Mouse (Mus musculus) olfactory bulb, adult 2 months (tissue): ENCODE data around the gene Taf3.

Experiments used
- CTCF ChIP-seq: fragments of 200-500 bp; IDR thresholded peaks from 2 replicates; pipeline ENCODE4 v1.5.1; 2012; ENCODE audit warnings: low read depth, mild to moderate bottlenecking, low read length, moderate library complexity; ENCODE audit not compliant: insufficient read depth
- POLR2A ChIP-seq: fragments of 200-500 bp; IDR thresholded peaks from 2 replicates; pipeline ENCODE4 v1.6.1; 2012; ENCODE audit warnings: mild to moderate bottlenecking, low read depth, low read length, moderate library complexity; ENCODE audit not compliant: insufficient read depth

DNA sequence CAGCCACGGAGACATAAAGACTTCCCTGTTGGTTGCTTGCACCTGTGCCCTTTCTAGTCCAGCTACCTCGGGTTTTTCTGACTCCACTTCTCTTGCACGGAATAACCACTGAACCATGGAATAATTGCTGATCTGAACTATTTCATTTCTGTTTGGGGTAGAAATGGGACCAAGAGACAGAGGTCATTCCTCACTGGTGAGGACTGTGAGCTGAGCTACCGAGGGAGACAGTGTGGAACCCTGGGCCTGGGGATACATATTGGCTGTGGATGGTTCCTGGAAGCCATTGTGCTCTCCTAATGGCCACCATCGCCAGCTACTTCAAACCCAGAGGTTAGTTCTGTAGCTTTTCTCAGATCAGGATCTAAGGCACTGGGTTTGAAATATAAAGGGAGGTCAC is 157.5 kb downstream of the Taf3 start:
- no peak for TF ChIP-seq POLR2A
- no peak for TF ChIP-seq CTCF
